8 mouse cellular contexts compared by ENCODE assay signal in the genomic region with DNA sequence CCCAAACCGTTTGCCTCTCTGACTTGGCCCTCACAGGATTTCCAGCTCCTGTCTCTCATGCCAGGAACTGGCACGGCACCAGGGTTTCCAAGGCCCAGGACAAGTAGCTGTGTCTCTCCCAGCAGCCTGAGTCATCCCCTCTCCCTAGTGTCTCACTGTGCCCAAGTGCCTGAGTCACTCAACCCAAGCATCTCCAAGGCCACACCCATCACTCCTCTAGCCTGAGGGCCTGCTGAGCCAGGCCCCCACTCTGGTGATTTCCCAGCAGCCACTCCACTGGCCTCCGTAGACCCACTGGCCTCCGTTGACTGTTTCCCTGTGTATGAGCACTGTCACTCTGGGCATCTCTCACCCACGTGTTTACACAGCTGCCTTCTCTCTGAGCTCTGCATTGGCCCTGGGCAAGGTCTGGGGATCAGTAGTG. TPM values are rescaled to one million over a fixed set of nuclear protein-coding genes. Genes with fewer than 3 reads are reported as not detected.
DNase-seq lines count a peak whose midpoint lies in the region; ATAC-seq and TF ChIP-seq lines count a peak whose summit lies in the region.

No protein-coding gene starts in this region.

- no peak overlapping the region for H3K4me3 ChIP-seq in kidney, adult 2 months (ENCODE audit: insufficient read depth, low read depth, low read length)
- no peak overlapping the region for H3K4me3 ChIP-seq in kidney, embryonic 15.5 days (replicated peaks)
- H3K4me3 ChIP-seq in lung, postnatal 0 days (ENCODE audit: low read depth, low read length), result no peak overlapping the region

- peak; percentile 78; the same call in 1 of the 2 replicates for TF ChIP-seq EP300 in lung, postnatal 0 days (IDR thresholded peaks at IDR 0.05)

- H3K4me1 ChIP-seq in kidney, adult 2 months (ENCODE audit: control insufficient read depth, insufficient read depth, low read length), result no peaks in the 10 kb centered on the region
- peaks cover 29% of the 10 kb centered on the region for H3K4me1 ChIP-seq in kidney, embryonic 15.5 days
- no peaks in the 10 kb centered on the region for H3K4me1 ChIP-seq in lung, postnatal 0 days (ENCODE audit: insufficient read depth, low read depth, low read length)

- H3K36me3 ChIP-seq in kidney, adult 2 months (ENCODE audit: control insufficient read depth, insufficient read depth, low read length), result no peaks in the 10 kb centered on the region
- H3K36me3 ChIP-seq in kidney, embryonic 15.5 days, result no peaks in the 10 kb centered on the region
- no peaks in the 10 kb centered on the region for H3K36me3 ChIP-seq in lung, postnatal 0 days (ENCODE audit: insufficient read depth, low read length)

- 64% methylated on average over 5 of the region's 5 CpGs for whole genome bisulfite sequencing in kidney, adult 2 months
- 39% methylated on average over 5 of the region's 5 CpGs for WGBS in kidney, embryonic 15.5 days
- 24% methylated on average over 5 of the region's 5 CpGs for WGBS in lung, postnatal 0 days

- DNase-seq in kidney, adult 2 months, result peak; percentile 22
- no peak for DNase-seq in kidney, adult 9 months
- peak; percentile 87 for DNase-seq in cerebellum, adult 9-11 months
- peak; percentile 85 for DNase-seq in gastrocnemius, postnatal 25 days
- DNase-seq in lung, postnatal 0 days (ENCODE audit: low spot score), result peak; percentile 94
- DNase-seq in right cerebral cortex, postnatal 4 days, result peak; percentile 52
- DNase-seq in thymus, postnatal 14 days, result no peak

- no peaks in the 10 kb centered on the region for H3K9me3 ChIP-seq in kidney, embryonic 15.5 days (replicated peaks)
- no peaks in the 10 kb centered on the region for H3K9me3 ChIP-seq in lung, postnatal 0 days (ENCODE audit: low read length)

- H3K27ac ChIP-seq in kidney, adult 2 months (ENCODE audit: insufficient read depth, low read depth, low read length), result no peak overlapping the region
- no peak overlapping the region for H3K27ac ChIP-seq in kidney, embryonic 15.5 days
- peak overlapping the region; percentile 2; the same call in 1 of the 2 replicates for H3K27ac ChIP-seq in lung, postnatal 0 days (ENCODE audit: low read length)

- no peak for TF ChIP-seq POLR2A in kidney, adult 2 months (IDR thresholded peaks at IDR 0.05; ENCODE audit: low read depth, low read length)

- no peaks in the 10 kb centered on the region for H3K27me3 ChIP-seq in kidney, adult 2 months (replicated peaks; ENCODE audit: control insufficient read depth, insufficient read depth, low read length)
- H3K27me3 ChIP-seq in kidney, embryonic 15.5 days, result no peaks in the 10 kb centered on the region
- H3K27me3 ChIP-seq in lung, postnatal 0 days (replicated peaks; ENCODE audit: insufficient read depth, low read length), result no peaks in the 10 kb centered on the region

- no peak overlapping the region for H3K4me2 ChIP-seq in kidney, embryonic 15.5 days
- H3K4me2 ChIP-seq in lung, postnatal 0 days (replicated peaks; ENCODE audit: low read depth, low read length), result no peak overlapping the region

- ATAC-seq in kidney, embryonic 15.5 days (replicated peaks; ENCODE audit: low FRiP score), result peak; percentile 76
- ATAC-seq in lung, postnatal 0 days, result peak; percentile 99

- no peak for TF ChIP-seq CTCF in kidney, adult 2 months (conservative IDR thresholded peaks at IDR 0.05; ENCODE audit: insufficient read depth, insufficient read length, low read depth, low read length)
- no peak for TF ChIP-seq CTCF in lung, postnatal 0 days (IDR thresholded peaks at IDR 0.05)

- no peak overlapping the region for H3K9ac ChIP-seq in kidney, embryonic 15.5 days
- no peak overlapping the region for H3K9ac ChIP-seq in lung, postnatal 0 days (replicated peaks; ENCODE audit: low read depth)

RNA-seq across cellular contexts. Expression of gene Map6, which starts 37.7 kb away (rescaled TPM):
- 1.8 and 2.4 TPM in 2 replicates for polyA plus RNA-seq in kidney, adult 2 months (2012; rRNA removed)
- 1 to 10 TPM; 3.1 to 3.4 TPM for total RNA-seq in gastrocnemius, postnatal 25 days (2021)
- polyA plus RNA-seq in kidney, embryonic 15.5 days (2015; fragmentation: Nextera tagmentation; extraction: Ambion mirVana), result 2.1 and 4.2 TPM in 2 replicates
- polyA plus RNA-seq in lung, postnatal 0 days (2015; fragmentation: Nextera tagmentation; extraction: Ambion mirVana), result 29.6 and 35.9 TPM in 2 replicates

RNA-seq across cellular contexts. Expression of gene Serpinh1, which starts 48.1 kb away (rescaled TPM):
- 127 and 150 TPM in 2 replicates for polyA plus RNA-seq in kidney, adult 2 months (2012; rRNA removed)
- total RNA-seq in gastrocnemius, postnatal 25 days (2021), result 100 to 1,000 TPM; 123 to 166 TPM
- polyA plus RNA-seq in kidney, embryonic 15.5 days (2015; fragmentation: Nextera tagmentation; extraction: Ambion mirVana), result 1,575 and 1,603 TPM in 2 replicates
- polyA plus RNA-seq in lung, postnatal 0 days (2015; fragmentation: Nextera tagmentation; extraction: Ambion mirVana), result 579 and 666 TPM in 2 replicates

Comparison
In these comparisons a context has a peak if more than half of its experiments do, and no peak if none do; other contexts are left out.
1. DNase-seq: peak in kidney, adult 2 months (single experiment), cerebellum, adult 9-11 months (single experiment), gastrocnemius, postnatal 25 days (single experiment), lung, postnatal 0 days (single experiment) and right cerebral cortex, postnatal 4 days (single experiment); none in kidney, adult 9 months (single experiment) and thymus, postnatal 14 days (single experiment).